Mouse (Mus musculus) skeletal muscle tissue, adult 2 months (tissue): ENCODE data around the gene Smad3.
A peak's percentile ranks its signal among the peaks of the same experiment; 100 is the strongest.

Source experiments
- DNase-seq: peaks from one replicate; pipeline ENCODE4 v3.0.0-alpha.2; 2012; ENCODE audit warnings: low read depth, low spot score

The Smad3 gene

DNA sequence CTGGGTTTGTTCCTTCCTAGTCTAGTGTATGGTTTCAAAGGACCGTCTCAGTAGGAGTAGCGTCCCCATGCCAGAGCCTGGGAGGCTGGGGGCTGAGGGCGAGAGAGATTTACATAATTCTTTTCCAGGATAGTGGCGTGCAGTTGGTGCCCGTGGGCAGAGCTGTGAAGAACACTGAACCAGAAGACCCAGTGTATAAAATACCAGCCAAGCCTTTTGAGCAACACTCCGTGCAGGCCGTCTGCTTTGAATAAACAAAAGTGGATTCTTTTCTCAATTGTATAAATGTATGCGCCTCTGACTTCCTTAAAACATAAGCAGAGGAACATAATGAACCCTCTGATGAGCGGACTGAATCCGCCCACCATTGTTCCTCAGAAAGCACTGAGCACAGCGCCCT is 124.9 kb downstream of the Smad3 start:
- DNase-seq, result no peak

GRCm38 (mm10) chr9:63632045-63632444 is 125.7 kb downstream of the Smad3 start:
- DNase-seq, result no peak

DNA sequence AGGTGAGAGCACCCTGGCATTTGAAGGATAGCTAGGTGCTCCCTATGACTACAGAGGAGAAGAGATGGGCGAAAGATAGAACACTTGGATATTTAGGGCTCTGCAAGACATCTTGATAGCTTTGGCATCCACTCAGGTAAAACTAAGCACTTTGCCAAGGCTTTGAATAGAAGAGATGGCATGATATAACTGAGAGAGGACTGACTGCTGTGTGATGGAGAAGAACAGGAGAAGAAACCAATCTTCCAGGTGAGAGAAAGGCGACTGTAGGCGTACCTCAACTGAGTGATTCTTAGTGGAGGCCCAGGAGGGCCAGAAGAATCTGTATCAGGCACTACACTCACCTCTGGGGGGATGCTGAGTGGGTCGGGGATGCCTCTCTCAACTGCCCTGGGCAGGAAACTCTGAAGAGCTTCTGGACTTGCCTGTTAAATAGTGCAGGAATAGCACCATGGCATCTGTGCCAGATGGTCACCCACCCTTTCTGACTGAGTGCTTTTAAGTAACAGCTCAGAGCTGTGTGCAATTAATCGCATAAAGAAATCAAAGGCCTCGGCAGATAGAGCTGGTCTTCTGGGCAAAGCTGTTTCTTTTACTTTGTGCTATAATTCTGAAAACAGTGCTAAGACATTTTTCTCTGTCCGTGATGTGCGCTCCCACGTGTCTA is 132.6 kb downstream of the Smad3 start:
- no peak for DNase-seq

DNA sequence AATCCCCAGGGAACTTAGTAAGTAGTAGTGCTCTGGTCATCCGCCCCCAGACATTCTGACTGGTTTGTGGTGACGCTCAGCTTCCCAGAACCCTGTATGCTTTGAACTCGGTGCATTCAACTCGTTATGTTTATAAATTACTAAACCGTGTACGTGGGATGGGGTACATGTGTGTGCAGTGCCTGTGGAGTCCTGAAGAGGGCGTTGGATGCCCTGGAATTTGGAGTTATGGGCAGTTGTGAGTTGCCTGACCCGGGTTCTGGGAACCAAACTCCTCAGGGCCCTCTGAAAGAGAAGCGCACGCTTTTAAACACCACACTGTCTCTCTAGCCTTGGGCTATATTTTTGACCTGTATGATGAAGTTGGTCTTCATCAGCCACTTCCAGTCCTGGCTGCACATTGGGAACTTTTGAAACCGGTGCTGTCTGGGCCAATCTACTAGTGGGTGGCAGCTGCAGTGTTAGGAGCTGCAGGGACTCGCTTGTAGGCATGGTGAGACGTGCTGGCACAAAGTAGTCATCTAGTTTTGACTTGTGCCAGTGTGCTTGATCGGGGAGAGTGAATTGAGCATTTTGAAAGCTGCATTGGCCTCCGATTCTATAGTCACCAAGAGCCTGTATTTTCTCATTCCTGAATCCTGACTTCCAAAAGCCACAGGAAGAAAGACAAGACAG is 133.8 kb downstream of the Smad3 start:
- no peak for DNase-seq

DNA sequence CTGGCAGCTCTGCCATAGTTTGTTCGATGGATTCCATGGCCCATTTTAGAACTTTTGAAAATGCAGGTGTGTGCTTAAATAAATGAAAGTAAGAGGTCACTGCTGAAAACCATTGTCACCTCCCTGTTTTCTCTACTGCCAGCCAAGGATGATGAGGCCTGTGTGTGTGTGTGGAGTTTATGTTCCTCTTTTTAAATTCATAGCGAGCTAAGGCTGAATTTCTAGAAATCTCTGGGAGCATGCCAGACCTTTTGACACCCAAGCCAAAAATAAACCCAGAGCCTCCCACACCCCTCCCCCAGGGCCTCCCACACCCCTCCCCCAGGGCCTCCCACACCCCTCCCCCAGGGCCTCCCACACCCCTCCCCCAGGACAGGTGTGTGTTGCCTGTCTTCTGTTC is 139.8 kb downstream of the Smad3 start:
- DNase-seq, result no peak

DNA sequence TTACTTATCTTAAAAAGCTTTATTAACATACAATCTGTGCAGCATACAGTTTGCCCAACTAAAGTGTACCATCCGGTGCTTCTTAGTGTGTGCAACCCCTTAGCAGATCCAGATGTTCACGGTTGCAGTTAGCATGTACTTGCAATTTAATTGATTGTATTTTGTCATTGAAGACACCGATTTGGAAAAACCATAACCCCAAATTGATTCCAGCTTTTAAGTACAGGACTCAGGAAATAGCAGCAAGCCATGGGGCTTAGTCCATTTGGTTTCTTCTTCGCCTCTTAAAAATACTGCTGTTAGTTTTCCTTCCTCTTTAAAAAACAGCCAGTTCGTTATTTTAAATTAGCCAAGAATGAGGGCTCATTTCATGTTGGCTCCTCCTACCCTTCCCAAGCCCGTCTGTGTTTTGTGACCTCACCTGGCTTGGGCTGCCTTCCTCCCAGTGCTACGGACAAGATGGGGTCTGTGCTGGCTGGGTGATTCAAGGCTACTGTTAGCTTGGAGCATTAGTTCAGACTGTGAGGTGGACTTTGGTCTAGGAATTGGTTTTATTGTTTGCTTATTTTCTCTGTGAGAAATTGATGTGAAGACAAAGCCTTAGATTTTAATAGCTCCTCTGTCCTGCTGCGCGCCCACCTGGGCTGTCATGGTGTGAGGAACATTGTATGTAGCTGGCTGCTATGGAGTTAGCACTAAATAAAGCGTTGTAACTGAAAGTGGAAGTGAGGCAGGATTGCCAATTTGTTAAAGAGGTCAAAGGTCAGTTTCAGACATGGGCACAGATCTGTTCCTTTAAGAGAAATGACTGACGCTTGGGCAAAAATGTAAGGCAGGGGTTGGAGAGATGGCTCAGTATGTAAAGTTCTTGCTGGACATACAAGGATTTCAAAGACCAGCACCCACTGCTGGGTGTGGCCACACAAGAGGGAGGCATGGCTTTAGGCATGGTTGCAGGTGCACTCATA is 143.5 kb downstream of the Smad3 start:
- DNase-seq, result no peak

DNA sequence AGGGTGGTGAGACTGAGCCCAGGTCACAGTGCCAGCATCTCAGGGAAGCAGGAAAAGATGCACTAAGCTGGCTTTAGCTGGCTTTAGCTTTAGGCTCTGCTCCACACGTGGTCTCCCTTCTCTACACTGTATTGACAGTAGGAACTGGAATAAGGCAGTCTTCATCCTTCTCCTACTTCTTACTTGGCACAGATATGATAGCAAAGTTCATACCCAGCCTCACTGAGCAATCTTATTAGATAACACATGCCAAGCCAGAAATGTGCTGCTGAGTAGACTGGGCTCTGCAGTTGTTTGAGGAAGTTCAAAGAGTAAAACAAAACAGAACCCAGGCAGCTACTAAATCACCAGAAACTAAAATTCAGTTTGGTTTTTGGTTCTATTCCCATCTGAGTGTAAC is 144.2 kb downstream of the Smad3 start:
- no peak for DNase-seq

GRCm38 (mm10) chr9:63612565-63613515 is 145.0 kb downstream of the Smad3 start:
- no peak for DNase-seq

DNA sequence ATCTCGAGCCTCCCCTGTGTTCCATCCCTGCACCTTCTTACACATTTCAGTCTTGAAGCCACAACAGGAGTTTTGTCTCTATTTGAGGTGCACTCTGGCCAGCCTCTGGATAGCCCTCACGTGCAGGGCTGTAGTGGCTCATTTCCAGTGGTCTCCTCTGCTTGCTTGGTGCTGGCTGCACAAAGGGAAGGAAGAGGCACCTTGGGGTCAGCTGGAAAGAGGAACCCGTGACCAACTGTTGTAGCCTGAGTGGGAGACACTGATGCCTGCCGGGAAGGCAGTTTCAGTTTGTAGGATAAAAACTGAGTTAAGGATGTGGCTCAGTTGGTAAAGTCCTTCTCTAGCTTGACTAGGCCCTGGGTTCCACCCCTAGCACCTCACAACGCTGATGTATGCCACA is 145.8 kb downstream of the Smad3 start:
- no peak for DNase-seq

DNA sequence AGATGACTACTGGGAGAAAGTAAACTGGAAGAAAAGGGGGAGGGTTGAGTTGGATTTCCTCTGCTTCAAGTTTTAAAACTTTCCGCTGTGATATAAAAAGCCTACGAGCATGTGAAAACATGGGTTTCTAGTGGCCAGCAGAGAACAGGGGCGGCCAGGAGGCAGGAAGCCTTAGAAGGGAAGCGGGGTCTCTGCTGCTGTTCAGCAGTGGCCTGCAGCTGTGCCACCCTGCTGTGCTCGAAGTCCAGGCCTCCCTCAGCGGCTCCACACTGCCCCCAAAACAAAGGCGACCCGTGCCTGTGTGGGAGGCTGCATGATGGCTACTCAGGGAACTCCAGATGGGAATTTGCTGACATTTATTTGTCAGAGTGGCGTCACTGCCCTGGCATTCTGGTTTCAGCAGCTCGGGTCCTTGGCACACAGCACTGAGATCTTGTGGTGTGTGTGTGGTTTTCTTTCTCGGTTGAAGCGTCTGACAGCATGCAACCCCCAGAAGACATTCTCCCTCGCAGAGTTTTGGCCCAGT is 146.9 kb downstream of the Smad3 start:
- peak; percentile 58 for DNase-seq

DNA sequence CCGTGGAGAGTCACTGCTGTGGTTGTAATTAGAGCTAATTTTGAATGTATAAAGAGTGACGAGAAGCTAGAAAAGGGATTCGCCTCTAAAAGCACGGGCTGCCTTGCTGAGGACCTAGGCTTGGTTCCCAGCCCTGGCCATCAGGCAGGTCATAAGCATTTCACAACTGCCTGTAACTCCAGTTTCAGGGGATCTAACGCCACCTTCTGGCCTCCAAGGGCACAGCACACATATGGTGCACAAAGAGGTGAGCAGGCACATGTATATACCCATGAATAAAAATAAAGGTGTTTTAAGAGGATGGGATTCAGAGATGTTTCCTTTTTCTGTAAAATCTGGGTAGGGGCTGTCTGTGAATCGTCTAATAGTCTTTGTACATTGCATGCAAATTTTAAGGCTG is 147.6 kb downstream of the Smad3 start:
- no peak for DNase-seq

DNA sequence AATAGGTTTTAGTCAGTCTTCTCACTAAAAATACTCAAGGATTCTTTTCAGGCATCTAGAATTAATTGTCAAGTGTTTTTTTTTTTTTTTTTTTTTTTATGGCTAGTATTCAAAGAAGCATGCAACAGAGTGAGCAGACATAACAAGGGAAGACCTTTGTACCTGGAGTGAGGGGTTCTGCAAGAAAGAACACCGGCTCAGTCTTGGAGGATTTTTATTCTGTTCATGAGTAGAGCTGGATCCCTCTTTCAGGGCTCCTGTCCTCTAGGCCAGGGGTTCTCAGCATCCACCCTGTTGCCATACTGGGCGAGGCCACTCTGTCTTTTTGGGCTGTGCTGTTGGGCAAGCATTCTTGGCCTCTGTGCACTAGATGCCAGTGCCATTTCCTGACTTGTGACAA is 148.0 kb downstream of the Smad3 start:
- DNase-seq, result no peak

GRCm38 (mm10) chr9:63609246-63609645 is 148.5 kb downstream of the Smad3 start:
- no peak for DNase-seq

GRCm38 (mm10) chr9:63608006-63608405 is 149.8 kb downstream of the Smad3 start:
- no peak for DNase-seq

GRCm38 (mm10) chr9:63606594-63606993 is 151.2 kb downstream of the Smad3 start:
- no peak for DNase-seq

GRCm38 (mm10) chr9:63603849-63604248 is 153.9 kb downstream of the Smad3 start:
- no peak for DNase-seq

DNA sequence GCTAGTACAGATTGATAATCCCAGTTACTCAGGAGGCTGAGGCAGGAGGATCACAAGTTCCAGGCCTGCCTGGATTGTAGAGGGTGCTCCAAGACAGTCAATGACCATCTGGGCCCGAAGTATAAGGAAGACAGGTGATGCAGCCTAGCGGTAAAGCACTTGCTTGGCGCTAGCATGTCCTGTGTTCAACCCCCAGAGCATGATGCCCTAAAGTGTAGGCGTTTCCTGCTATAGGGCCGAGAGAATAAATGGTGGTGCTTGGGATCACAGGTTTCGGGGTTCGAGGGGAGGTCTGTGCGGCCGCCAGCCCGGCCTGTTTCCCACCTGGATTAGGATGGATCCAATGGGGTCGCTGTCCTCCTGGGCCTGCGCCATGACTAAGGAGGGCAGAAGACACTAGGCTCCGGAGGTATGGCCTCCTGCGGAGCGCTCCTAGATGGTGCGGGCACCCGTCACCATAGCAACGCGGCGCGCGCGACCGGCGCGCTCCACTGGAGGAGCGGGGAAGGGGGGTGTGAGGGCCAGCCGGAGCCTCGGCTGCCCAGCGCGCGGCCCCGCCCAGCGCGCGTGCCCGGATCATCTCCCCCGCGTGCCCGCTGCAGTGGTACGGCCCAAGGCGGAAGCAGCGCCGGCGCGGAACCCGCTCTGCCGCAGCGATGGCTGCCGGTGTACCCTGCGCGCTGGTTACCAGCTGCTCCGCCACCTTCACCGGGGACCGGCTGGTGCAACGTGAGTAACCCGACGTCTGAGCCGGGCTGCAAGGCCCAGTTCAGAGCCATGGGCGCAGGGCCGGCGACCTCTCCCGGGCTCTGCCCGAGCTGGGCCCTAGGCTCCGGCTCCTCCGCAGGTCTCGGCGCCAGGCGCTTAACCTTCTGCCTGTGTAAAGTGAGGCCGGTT is 155.5 kb downstream of the Smad3 start, which contains the start of the genes Iqch and Aagab:
TSS of gene Iqch (minus strand) at position 451 of the 897 bp plus-strand sequence.
TSS of gene Aagab (plus strand) at position 618 of the 897 bp plus-strand sequence.
- peak; percentile 95 for DNase-seq
